Mouse (Mus musculus) stomach, postnatal 0 days (tissue): Measurements from ENCODE around the gene Fgfr2.

ENCODE experiments used
- CTCF ChIP-seq: IDR thresholded peaks from 2 replicates; pipeline ENCODE4 v1.5.1; 2016; ENCODE audit warnings: antibody characterized with exemption, low read depth, mild to moderate bottlenecking, moderate library complexity
- EP300 ChIP-seq: optimal IDR thresholded peaks from 2 replicates; pipeline ENCODE3; 2016; ENCODE audit warnings: antibody characterized with exemption

DNA sequence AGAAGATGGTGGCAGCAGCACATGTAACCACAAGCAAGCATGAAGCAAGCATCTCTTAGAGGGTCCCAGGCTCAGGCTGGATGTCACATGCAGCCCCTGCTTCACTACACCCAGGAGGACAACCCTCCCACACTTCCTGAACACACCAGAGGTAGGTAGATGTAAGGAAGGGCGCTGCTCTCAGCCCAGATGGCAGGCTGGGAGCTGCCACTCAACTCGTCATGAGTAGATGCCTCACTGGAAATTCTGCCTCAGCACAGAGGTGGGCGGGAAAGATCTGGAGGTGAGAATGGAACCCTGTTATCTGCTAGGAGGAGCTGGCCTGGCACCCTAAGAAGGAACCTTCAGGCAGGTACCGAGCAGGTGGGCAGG, 355.2 kb downstream of the Fgfr2 start:
- TF ChIP-seq CTCF (no peak), EP300 (no peak)
